24 mouse cellular contexts compared by ENCODE assay signal in the genomic region with DNA sequence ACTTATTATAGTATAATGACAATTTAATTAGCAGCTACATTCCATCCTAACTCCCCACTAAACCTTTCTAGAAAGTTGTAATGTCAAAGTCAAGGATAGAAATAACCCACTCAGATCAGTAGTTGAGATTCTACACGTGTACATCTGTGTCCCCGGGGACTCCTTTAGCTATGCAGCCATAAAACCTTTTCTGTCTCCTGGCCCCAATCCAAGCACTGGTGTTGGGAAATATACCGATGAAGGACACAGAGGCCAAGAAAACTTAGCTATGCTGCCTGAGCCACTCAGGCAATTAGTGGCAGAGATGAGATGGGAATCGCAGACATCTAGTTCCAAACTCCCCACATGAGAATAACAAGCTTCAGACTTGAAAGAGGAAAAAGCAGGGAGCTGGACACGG.
A peak's percentile ranks its signal among the peaks of the same experiment; 100 is the strongest.
DNase-seq lines count a peak whose midpoint lies in the region; ATAC-seq and TF ChIP-seq lines count a peak whose summit lies in the region.
"Had no signal": no experiment of that assay in that cellular context is flagged by ENCODE, and none has a peak within 500 bp of the region (broad histone marks: within the 10 kb centered on the region; RNA-seq: fewer than 3 reads in every experiment).

No protein-coding gene starts in this region.

- no peaks in the 10 kb centered on the region for H3K27me3 ChIP-seq in lung, embryonic 14.5 days (ENCODE audit: insufficient read depth, low read length)
- no peaks in the 10 kb centered on the region for H3K27me3 ChIP-seq in hindbrain, embryonic 14.5 days (ENCODE audit: control insufficient read depth, insufficient read depth, low read length)
- H3K27me3 ChIP-seq: CH12.LX; liver, embryonic 12.5 days; Patski had no signal

- TF ChIP-seq CTCF in lung, embryonic 14.5 days (IDR thresholded peaks at IDR 0.05; ENCODE audit: low read depth) = no peak
- no peak for TF ChIP-seq CTCF in lung, adult 2 months (IDR thresholded peaks at IDR 0.05; ENCODE audit: insufficient read depth, low read length)

- H3K36me3 ChIP-seq in lung, embryonic 14.5 days (ENCODE audit: insufficient read depth) = no peaks in the 10 kb centered on the region
- H3K36me3 ChIP-seq in hindbrain, embryonic 14.5 days (replicated peaks; ENCODE audit: control insufficient read depth, insufficient read depth) = no peaks in the 10 kb centered on the region
- H3K36me3 ChIP-seq: hindbrain, embryonic 10.5 days; liver, embryonic 12.5 days had no signal

- no peak for ATAC-seq in lung, embryonic 14.5 days (ENCODE audit: insufficient read depth)
- no peak for ATAC-seq in hindbrain, embryonic 14.5 days (ENCODE audit: low FRiP score)
- ATAC-seq: forebrain, embryonic 16.5 days; intestine, postnatal 0 days; liver, embryonic 12.5 days; liver, postnatal 0 days; midbrain, embryonic 16.5 days; Patski had no signal

- no peak overlapping the region for H3K9ac ChIP-seq in lung, embryonic 14.5 days
- H3K9ac ChIP-seq in hindbrain, embryonic 14.5 days = no peak overlapping the region
- H3K9ac ChIP-seq: liver, embryonic 12.5 days; liver, postnatal 0 days had no signal

- no peak overlapping the region for H3K27ac ChIP-seq in lung, embryonic 14.5 days (ENCODE audit: low read depth)
- no peak overlapping the region for H3K27ac ChIP-seq in hindbrain, embryonic 14.5 days
- H3K27ac ChIP-seq: gastrocnemius, adult 2 months; hindbrain, embryonic 10.5 days; liver, embryonic 12.5 days; macrophage had no signal

- 50% methylated on average over 5 of the region's 5 CpGs for WGBS in lung, embryonic 14.5 days
- WGBS in lung, adult 2 months = 62% methylated on average over 5 of the region's 5 CpGs
- WGBS in hindbrain, embryonic 14.5 days = 58% methylated on average over 5 of the region's 5 CpGs

- TF ChIP-seq POLR2A in lung, adult 2 months (IDR thresholded peaks at IDR 0.05; ENCODE audit: borderline replicate concordance, extremely low read depth, low read depth, low read length) = no peak

- H3K4me1 ChIP-seq in lung, embryonic 14.5 days (ENCODE audit: insufficient read depth) = no peaks in the 10 kb centered on the region
- no peaks in the 10 kb centered on the region for H3K4me1 ChIP-seq in lung, adult 2 months (ENCODE audit: control insufficient read depth, insufficient read depth, low read length)
- H3K4me1 ChIP-seq in hindbrain, embryonic 14.5 days (replicated peaks; ENCODE audit: control insufficient read depth, insufficient read depth, low read length) = peaks cover 11% of the 10 kb centered on the region
- H3K4me1 ChIP-seq: liver, embryonic 12.5 days had no signal

- intact Hi-C loops in left cerebral cortex, postnatal 4 days (cut with DNase I) = no loop called here

- DNase-seq in lung, embryonic 14.5 days = peak; percentile 31
- DNase-seq in lung, adult 2 months = no peak
- peak; percentile 69 for DNase-seq in adrenal gland, adult 2 months
- DNase-seq in adrenal gland, postnatal 25 days = peak; percentile 46
- DNase-seq in gonadal fat pad, adult 2 months (ENCODE audit: low read depth) = peak; percentile 30
- no peak for DNase-seq in left cerebral cortex, postnatal 4 days
- DNase-seq in hindbrain, embryonic 14.5 days (ENCODE audit: low spot score) = no peak
- DNase-seq: cerebellum, adult 8-10 months; cerebellum, postnatal 25 days; gastrocnemius, adult 2 months; heart, postnatal 14 days; kidney, adult 9 months; kidney, postnatal 14 days; liver, postnatal 0 days; lung, postnatal 10 days; thymus, postnatal 4 days had no signal

- H3K9me3 ChIP-seq in lung, embryonic 14.5 days (ENCODE audit: low read depth, low read length) = no peaks in the 10 kb centered on the region
- H3K9me3 ChIP-seq in hindbrain, embryonic 14.5 days (ENCODE audit: control insufficient read depth, low read length) = no peaks in the 10 kb centered on the region
- H3K9me3 ChIP-seq: hindbrain, embryonic 10.5 days; liver, embryonic 12.5 days had no signal

- no peak overlapping the region for H3K4me2 ChIP-seq in lung, embryonic 14.5 days
- H3K4me2 ChIP-seq in hindbrain, embryonic 14.5 days (replicated peaks) = no peak overlapping the region
- H3K4me2 ChIP-seq: liver, embryonic 12.5 days had no signal

- H3K4me3 ChIP-seq in lung, embryonic 14.5 days (ENCODE audit: low read depth, low read length) = no peak overlapping the region
- no peak overlapping the region for H3K4me3 ChIP-seq in lung, adult 2 months (replicated peaks; ENCODE audit: extremely low read depth, low read depth, low read length)
- no peak overlapping the region for H3K4me3 ChIP-seq in hindbrain, embryonic 14.5 days (replicated peaks; ENCODE audit: low read length)
- H3K4me3 ChIP-seq: gastrocnemius, adult 2 months; hindbrain, embryonic 10.5 days; liver, embryonic 12.5 days had no signal

Comparison
In these comparisons a context has a peak if more than half of its experiments do, and no peak if none do; other contexts are left out.
1. DNase-seq: peak in lung, embryonic 14.5 days (single experiment), adrenal gland, adult 2 months (single experiment), adrenal gland, postnatal 25 days (single experiment) and gonadal fat pad, adult 2 months (single experiment); none in lung, adult 2 months (single experiment), left cerebral cortex, postnatal 4 days (single experiment) and hindbrain, embryonic 14.5 days (single experiment).